Mouse (Mus musculus) hindbrain, embryonic 16.5 days (tissue): ENCODE data around the gene Fbxo36. TPM values are rescaled to one million over a fixed set of nuclear protein-coding genes. Genes with fewer than 3 reads are reported as not detected.

Source experiments
- ATAC-seq: fragments of 200-750 bp; cut with Nextera tagmentation; 2 replicates; pipeline ENCODE4 v1.8.0; 2017; ENCODE audit warnings: moderate TSS enrichment, moderate library complexity
- H3K27ac ChIP-seq: fragments of 300-500 bp; sonication (generic); 2 replicates; pipeline ENCODE4 v1.5.1; 2014; ENCODE audit warnings: low read depth, mild to moderate bottlenecking, control low read depth, low read length, moderate library complexity
- H3K27me3 ChIP-seq: fragments of 300-500 bp; sonication (generic); replicated peaks from 2 replicates; pipeline ENCODE4 v1.6.1; 2014; ENCODE audit warnings: low read length; ENCODE audit not compliant: control insufficient read depth, insufficient read depth
- H3K36me3 ChIP-seq: fragments of 300-500 bp; sonication (generic); 2 replicates; pipeline ENCODE4 v1.6.1; 2014; ENCODE audit warnings: mild to moderate bottlenecking, low read length, moderate library complexity, mixed read lengths; ENCODE audit not compliant: control insufficient read depth, insufficient read depth
- H3K4me1 ChIP-seq: fragments of 300-500 bp; sonication (generic); 2 replicates; pipeline ENCODE4 v1.6.1; 2014; ENCODE audit warnings: low read depth, low read length; ENCODE audit not compliant: control insufficient read depth, insufficient read depth
- H3K4me2 ChIP-seq: fragments of 300-500 bp; sonication (generic); 2 replicates; pipeline ENCODE4 v1.6.1; 2014; ENCODE audit warnings: mild to moderate bottlenecking, low read length, control low read depth, moderate library complexity
- H3K4me3 ChIP-seq: fragments of 300-500 bp; sonication (generic); 2 replicates; pipeline ENCODE4 v1.5.1; 2014; ENCODE audit warnings: mild to moderate bottlenecking, low read length, control low read depth, moderate library complexity
- H3K9ac ChIP-seq: fragments of 300-500 bp; sonication (generic); 2 replicates; pipeline ENCODE4 v1.6.1; 2014; ENCODE audit warnings: low read depth, mild to moderate bottlenecking, control low read depth, low read length, moderate library complexity
- H3K9me3 ChIP-seq: fragments of 300-500 bp; sonication (generic); 2 replicates; pipeline ENCODE4 v1.6.1; 2014; ENCODE audit warnings: mild to moderate bottlenecking, low read length, moderate library complexity; ENCODE audit not compliant: control insufficient read depth
- WGBS: fragments of 180-500 bp; shearing (Covaris S2); extraction: QIAGEN DNeasy Blood & Tissue Kit; methylation state at CpG from one replicate; pipeline ENCODE4 v1.1.7; 2014; 5-methylcytosine and 5-hydroxymethylcytosine counted together
- polyA plus RNA-seq: library from polyadenylated mRNA; unstranded; fragments of >200 nt; fragmentation: Nextera tagmentation; extraction: Ambion mirVana; gene quantifications from 2 replicates; pipeline ENCODE4 v1.2.1, GENCODE M21; 2015

Fbxo36 gene
- polyA plus RNA-seq, 1 experiment from 2014 or later, result 6.1 TPM

- WGBS, result 93% methylated on average over 8 of the region's 9 CpGs
- no peaks in the 10 kb centered on the region for H3K36me3 ChIP-seq
- ATAC-seq, result no peak
Measured at GRCm38 (mm10) chr1:84891746-84892145, 52.1 kb downstream of the Fbxo36 start.

GRCm38 (mm10) chr1:84897364-84897763, 57.7 kb downstream of the Fbxo36 start:
- H3K4me2 ChIP-seq, result no peak overlapping the region
- H3K4me1 ChIP-seq, result no peaks in the 10 kb centered on the region
- no peaks in the 10 kb centered on the region for H3K36me3 ChIP-seq
- no peak for ATAC-seq
- 0 out of 2 replicates have a peak, but pooled peaks cover 2% of the 10 kb centered on the region for H3K9me3 ChIP-seq
- no peak overlapping the region for H3K9ac ChIP-seq
- no peak overlapping the region for H3K27ac ChIP-seq
- no peak overlapping the region for H3K4me3 ChIP-seq
- WGBS, result 88% methylated on average over 6 of the region's 6 CpGs
- no peaks in the 10 kb centered on the region for H3K27me3 ChIP-seq

More at GRCm38 (mm10) chr1:84891746-84892145, 52.1 kb downstream of the Fbxo36 start:
- Histone ChIP-seq H3K9me3 (0 out of 2 replicates have a peak, but pooled peaks cover 2% of the 10 kb centered on the region), H3K4me3 (no peak overlapping the region), H3K27ac (no peak overlapping the region), H3K27me3 (no peaks in the 10 kb centered on the region), H3K4me1 (no peaks in the 10 kb centered on the region; the same call in 1 of the 2 replicates), H3K4me2 (no peak overlapping the region), H3K9ac (no peak overlapping the region)

- Histone ChIP-seq H3K27me3 (no peaks in the 10 kb centered on the region), H3K9ac (no peak overlapping the region), H3K4me3 (no peak overlapping the region), H3K4me1 (no peaks in the 10 kb centered on the region), H3K9me3 (0 out of 2 replicates have a peak, but pooled peaks cover 2% of the 10 kb centered on the region), H3K4me2 (no peak overlapping the region), H3K27ac (no peak overlapping the region), H3K36me3 (no peaks in the 10 kb centered on the region)
- WGBS, result 91% methylated on average over 6 of the region's 6 CpGs
- no peak for ATAC-seq
Measured at GRCm38 (mm10) chr1:84899156-84899555, 59.5 kb downstream of the Fbxo36 start.

GRCm38 (mm10) chr1:84904467-84904866, 64.8 kb downstream of the Fbxo36 start:
- 69% methylated on average over 2 of the region's 2 CpGs for WGBS
- Histone ChIP-seq H3K36me3 (no peaks in the 10 kb centered on the region), H3K4me1 (no peaks in the 10 kb centered on the region), H3K27ac (no peak overlapping the region), H3K27me3 (no peaks in the 10 kb centered on the region), H3K9me3 (no peaks in the 10 kb centered on the region), H3K4me2 (no peak overlapping the region), H3K4me3 (no peak overlapping the region), H3K9ac (no peak overlapping the region)
- peak; percentile 58 for ATAC-seq

- ATAC-seq, result no peak
- Histone ChIP-seq H3K4me2 (no peak overlapping the region), H3K27me3 (no peaks in the 10 kb centered on the region), H3K4me1 (no peaks in the 10 kb centered on the region), H3K4me3 (no peak overlapping the region), H3K9ac (no peak overlapping the region), H3K36me3 (peaks cover 12% of the 10 kb centered on the region; the same call in 1 of the 2 replicates), H3K27ac (no peak overlapping the region), H3K9me3 (peaks cover 2% of the 10 kb centered on the region; the same call in 1 of the 2 replicates)
- 47% methylated on average over 8 of the region's 8 CpGs for WGBS
Measured at GRCm38 (mm10) chr1:84910177-84910804, 70.7 kb downstream of the Fbxo36 start.

GRCm38 (mm10) chr1:84912571-84912970, 72.9 kb downstream of the Fbxo36 start:
- no peaks in the 10 kb centered on the region for H3K4me1 ChIP-seq
- no peak for ATAC-seq
- 97% methylated on average over 11 of the region's 11 CpGs for WGBS

GRCm38 (mm10) chr1:84915010-84915409, 75.4 kb downstream of the Fbxo36 start:
- no peak overlapping the region for H3K4me3 ChIP-seq
- peaks cover 2% of the 10 kb centered on the region; the same call in 1 of the 2 replicates for H3K9me3 ChIP-seq
- WGBS, result 93% methylated on average over 4 of the region's 4 CpGs
- no peak overlapping the region for H3K27ac ChIP-seq
- ATAC-seq, result no peak
- no peak overlapping the region for H3K9ac ChIP-seq
- H3K4me2 ChIP-seq, result no peak overlapping the region
- no peaks in the 10 kb centered on the region for H3K27me3 ChIP-seq
- peaks cover 12% of the 10 kb centered on the region; the same call in 1 of the 2 replicates for H3K36me3 ChIP-seq
- H3K4me1 ChIP-seq, result no peaks in the 10 kb centered on the region

More at GRCm38 (mm10) chr1:84912571-84912970, 72.9 kb downstream of the Fbxo36 start:
- H3K9ac ChIP-seq, result no peak overlapping the region
- H3K4me2 ChIP-seq, result no peak overlapping the region
- H3K9me3 ChIP-seq, result peaks cover 2% of the 10 kb centered on the region; the same call in 1 of the 2 replicates
- no peak overlapping the region for H3K27ac ChIP-seq
- no peaks in the 10 kb centered on the region for H3K27me3 ChIP-seq
- no peak overlapping the region for H3K4me3 ChIP-seq
- peaks cover 12% of the 10 kb centered on the region; the same call in 1 of the 2 replicates for H3K36me3 ChIP-seq

- ATAC-seq, result no peak
- H3K9ac ChIP-seq, result no peak overlapping the region
Measured at GRCm38 (mm10) chr1:84918865-84919264, 79.2 kb downstream of the Fbxo36 start.

GRCm38 (mm10) chr1:84923432-84923831, 83.8 kb downstream of the Fbxo36 start:
- H3K9me3 ChIP-seq, result no peaks in the 10 kb centered on the region

More at GRCm38 (mm10) chr1:84918865-84919264, 79.2 kb downstream of the Fbxo36 start:
- H3K27me3 ChIP-seq, result no peaks in the 10 kb centered on the region
- H3K4me1 ChIP-seq, result no peaks in the 10 kb centered on the region
- H3K36me3 ChIP-seq, result no peaks in the 10 kb centered on the region
- H3K4me3 ChIP-seq, result no peak overlapping the region
- no peaks in the 10 kb centered on the region for H3K9me3 ChIP-seq
- no peak overlapping the region for H3K27ac ChIP-seq
- WGBS, result 95% methylated on average over 3 of the region's 3 CpGs
- no peak overlapping the region for H3K4me2 ChIP-seq

More at GRCm38 (mm10) chr1:84923432-84923831, 83.8 kb downstream of the Fbxo36 start:
- H3K27me3 ChIP-seq, result no peaks in the 10 kb centered on the region
- H3K9ac ChIP-seq, result no peak overlapping the region
- WGBS, result 76% methylated on average over 2 of the region's 2 CpGs
- no peak overlapping the region for H3K27ac ChIP-seq
- H3K36me3 ChIP-seq, result peaks cover 9% of the 10 kb centered on the region; the same call in 1 of the 2 replicates
- no peak overlapping the region for H3K4me2 ChIP-seq
- no peaks in the 10 kb centered on the region for H3K4me1 ChIP-seq
- no peak overlapping the region for H3K4me3 ChIP-seq
- ATAC-seq, result no peak
